Mouse (Mus musculus) cerebellum, postnatal 4 days (tissue): ENCODE results near the gene Slco4a1.

Experiments used
- DNase-seq, 2 experiments: peaks; one replicate each; pipeline ENCODE4 v3.0.0; 2022; ENCODE audit warnings: low spot score in 2 of 2, mixed read lengths in 1 of 2

Slco4a1 gene

DNA sequence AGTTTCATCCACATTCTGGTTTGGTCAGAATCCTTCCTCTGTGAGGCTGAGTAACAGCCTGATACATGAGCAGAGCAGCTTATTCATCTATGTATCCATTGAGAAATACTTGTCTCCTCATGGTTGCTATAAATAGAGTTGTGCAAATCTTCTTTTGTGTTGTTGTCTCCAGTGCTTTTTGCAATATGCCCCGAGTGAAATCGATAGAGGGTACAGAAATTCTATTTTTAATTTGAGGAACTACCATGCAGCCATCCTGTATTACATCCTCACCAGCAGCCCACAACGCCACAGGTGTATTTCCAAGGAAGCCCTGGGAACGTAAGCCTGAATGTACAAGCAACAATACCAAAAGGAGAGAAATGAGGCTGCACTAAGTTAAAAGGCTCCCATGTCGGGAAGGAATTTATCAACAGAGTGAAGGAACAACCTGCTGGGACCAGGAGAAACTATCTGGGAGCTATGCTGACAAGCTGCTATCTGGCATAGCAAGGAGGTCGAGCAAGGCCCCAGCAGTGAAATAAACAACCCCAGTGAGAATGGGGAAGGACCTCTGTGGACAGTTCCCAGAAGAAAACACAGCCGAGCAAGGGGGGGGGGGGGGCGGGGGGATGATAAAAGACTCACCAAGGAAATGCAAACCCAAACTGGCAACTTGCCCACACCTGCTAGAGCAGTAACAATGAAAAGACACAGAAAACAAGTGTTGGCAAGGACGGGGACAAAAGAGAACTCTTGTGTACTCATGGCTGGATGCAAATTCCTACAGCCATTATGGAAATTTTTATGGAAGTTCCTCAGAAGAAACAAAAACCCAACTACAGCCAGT, 10.9 kb upstream of the Slco4a1 start:
- no peak for DNase-seq

DNA sequence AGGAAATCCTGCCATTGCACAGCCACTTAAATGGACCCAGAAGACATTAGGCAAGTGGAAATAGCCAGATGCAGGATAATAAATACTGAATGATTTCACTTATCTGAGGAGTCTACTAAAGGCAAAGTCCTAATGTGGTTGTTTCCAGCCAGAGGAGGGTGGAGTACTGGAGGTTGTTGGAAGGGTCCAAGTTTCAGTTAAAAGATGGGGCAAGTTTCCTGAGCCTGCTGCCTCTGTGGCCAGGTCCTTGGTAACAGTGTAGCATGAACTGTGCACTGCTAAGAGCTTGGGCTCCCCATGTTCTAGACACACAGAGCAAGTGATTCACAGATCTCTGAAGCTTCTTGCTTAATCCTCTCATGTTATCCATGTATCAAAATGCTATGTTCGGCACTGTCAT, 10.1 kb upstream of the Slco4a1 start:
- DNase-seq = no peak

DNA sequence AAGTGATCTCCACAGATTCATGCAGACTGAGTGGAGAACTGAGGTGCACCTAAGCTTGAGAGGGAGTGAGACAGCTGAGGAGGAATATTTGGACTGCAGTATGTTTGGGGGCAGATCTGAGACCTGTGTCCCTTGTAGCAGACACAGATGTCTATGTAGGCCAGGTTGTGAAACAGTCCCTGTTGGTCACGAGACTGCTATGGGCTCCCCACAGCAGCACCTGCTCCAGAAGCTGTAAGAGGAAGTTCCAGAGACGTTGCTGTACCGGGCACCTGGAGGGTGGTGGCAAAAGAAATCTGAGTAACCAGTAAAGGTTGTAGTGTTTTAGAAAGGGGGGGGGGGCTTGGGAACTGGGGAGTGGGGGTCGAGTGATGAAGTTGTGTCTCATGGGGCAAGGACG, 7.0 kb upstream of the Slco4a1 start:
- no peak for DNase-seq

DNA sequence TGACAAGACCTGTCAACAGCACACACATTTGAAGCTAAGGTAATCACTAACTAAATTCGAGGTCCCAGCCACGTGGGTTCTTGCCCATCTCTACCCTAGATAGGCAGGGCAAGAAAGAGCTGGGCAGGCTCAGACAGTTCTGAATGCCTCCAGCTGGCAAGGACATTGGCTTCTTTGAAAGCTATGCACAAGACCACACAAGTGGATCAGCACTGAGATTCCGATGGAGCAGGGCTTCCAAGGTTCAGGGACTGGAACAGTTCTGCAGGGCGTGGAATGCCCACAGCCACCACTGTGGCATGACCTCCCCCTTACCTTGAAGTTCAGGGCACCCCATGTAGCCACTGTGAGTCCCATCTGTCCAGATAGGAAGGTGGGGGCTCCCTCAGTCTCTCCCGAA, 5.5 kb upstream of the Slco4a1 start:
- no peak for DNase-seq

DNA sequence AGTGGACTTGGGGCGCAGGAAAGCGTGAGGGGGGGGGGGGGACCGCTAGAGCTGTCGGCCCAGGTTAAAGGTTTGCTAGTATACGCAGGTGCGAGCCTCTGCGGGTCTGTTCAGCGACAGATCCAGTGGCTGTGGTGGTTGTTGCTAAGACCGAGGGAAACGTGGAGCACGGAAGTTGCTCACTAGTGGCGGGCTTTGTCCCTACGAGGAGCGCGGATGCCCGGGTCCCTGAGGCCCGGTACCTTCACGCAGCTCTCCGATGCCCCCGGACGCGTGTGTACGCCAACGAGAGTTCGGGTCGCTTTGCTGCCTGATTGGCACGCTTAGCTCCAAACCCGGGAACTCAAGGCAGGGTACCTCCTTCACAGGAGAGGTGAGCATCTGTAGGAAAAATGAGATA, 660 bp downstream of the Slco4a1 start:
- DNase-seq = no peak

DNA sequence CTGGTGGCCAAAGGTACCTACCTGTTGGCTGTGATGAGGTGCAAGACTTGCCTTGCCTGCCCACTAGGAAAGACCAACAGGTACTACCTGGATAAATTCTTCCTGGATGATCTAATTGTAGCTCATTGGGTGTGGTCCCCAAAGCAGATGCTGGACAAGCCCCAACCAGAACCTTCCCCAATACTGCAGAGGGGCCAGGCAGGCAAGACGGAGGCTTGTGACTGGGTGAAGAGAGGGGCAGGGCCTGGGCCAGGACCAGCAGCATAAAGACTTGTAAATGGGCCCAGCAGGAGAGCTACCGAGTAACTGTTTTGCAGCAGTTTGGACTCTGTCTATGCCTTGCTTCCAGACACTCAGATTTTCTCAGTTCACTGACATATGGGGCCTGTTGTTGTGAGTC, 1.6 kb downstream of the Slco4a1 start:
- no peak for DNase-seq

DNA sequence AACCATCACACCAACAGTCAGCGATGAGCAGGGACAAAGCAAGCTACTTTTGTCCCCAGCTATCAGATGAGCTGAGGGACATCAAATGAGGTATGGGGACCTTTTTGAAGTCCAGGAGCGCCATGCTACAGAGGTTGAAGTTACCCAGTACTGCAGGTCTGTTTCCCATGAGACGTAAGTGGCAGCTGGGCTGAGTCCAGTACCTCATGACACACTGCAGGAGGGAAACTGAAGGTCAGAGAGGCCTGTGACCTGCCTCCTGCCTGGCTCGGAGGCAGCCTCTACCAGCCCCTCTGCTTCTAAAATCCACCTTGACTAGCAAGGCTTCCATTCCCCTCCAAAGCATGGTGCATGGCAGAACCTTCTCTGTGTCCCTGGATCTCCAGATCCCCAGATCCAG, 3.4 kb downstream of the Slco4a1 start:
- no peak for DNase-seq

DNA sequence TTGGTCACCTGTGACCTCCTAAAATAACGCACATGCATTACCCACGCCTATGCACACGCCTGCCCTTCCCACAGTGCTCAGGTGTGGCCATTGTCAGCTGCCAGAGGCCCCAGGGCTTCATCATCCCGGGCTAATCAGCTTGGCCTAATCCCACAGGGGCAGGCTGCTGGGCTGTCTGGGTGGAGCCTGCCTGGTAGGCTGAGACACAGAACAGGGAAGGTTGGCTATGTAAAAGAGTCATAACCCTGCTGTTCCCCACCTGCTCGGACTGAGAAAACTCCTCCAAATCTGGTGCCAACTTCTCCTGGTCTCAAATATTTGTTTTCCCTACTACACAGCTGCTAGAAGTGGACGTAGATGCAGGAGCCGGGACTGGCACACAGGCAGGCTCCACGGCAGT, 4.8 kb downstream of the Slco4a1 start:
- DNase-seq = no peak

DNA sequence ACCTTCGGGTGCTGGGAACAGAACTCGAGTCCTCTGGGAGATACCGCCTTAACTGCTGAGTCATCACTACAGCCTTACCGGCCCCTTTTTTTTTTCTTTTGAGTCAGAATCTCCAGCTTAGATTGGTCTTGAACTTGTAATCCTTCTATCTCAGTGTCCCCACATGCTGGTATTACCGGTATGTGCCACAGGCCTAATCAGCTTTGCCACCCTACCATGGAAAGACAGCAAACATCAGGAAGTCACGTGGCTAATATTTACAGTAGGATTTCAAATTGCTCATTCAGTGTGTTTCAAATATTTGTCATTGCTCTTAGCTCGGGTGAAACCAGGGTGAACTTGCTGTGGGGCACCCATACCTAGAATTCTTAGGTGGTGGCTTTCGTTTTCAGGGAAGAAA, 6.5 kb downstream of the Slco4a1 start:
- DNase-seq = no peak

DNA sequence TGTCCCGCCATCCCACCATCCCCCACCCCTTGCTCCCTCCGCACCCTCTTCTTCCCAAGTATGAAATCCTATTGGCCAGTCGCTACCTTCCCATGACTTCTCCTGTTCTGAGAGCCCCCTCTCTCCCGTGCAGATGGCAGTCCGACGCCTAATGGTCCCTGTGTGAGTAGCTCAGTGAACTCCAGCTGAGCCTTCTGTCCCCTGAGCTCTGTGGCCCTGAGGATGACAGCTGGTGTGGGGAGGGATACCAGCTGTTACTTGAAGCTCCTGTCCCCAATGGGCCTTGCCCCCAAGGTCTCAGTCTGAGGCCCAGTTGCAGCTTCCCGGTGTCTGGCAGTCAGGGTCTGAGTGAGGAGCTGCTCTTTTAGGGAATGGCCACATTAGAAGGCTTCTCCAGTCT, 10.5 kb downstream of the Slco4a1 start:
- DNase-seq = no peak

DNA sequence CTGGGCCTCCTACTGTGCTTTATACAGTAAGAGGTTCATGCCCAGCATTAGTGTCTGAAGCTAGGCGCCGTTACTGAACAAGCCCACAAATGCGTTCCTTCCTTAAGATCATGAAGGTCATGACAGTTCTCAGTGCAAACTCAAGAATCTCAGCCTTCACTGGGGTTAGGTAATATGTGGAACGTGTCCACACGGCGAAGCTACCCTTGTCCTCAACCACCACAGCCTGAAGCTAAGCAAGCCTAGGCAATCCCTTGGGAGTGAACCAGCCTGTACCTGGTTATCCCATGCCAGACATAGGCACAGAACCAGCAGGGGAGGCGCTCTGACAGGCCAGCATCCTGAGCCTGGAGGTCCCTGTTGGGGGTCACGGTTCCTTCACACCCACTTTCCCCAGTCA, 12.8 kb downstream of the Slco4a1 start:
- no peak for DNase-seq

DNA sequence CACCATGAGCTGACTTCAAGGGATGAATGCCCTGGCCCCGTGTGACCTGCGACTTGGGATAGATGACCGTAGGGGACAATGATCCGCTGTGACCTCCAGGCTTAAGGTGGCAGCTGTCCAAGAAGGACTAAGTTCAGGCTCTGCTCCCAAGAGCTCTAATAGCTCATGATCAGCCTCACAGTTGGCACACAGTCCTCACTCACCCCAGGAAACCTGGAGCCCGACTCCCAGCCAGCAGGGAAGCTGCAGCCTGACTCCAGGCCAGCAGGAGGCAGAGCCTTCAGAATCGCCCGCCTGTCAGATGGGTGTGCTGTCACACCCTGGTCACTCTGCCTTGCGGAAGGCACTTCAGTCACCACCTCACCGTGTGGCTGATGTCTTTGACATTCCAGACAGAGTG, 13.7 kb downstream of the Slco4a1 start:
- no peak for DNase-seq

DNA sequence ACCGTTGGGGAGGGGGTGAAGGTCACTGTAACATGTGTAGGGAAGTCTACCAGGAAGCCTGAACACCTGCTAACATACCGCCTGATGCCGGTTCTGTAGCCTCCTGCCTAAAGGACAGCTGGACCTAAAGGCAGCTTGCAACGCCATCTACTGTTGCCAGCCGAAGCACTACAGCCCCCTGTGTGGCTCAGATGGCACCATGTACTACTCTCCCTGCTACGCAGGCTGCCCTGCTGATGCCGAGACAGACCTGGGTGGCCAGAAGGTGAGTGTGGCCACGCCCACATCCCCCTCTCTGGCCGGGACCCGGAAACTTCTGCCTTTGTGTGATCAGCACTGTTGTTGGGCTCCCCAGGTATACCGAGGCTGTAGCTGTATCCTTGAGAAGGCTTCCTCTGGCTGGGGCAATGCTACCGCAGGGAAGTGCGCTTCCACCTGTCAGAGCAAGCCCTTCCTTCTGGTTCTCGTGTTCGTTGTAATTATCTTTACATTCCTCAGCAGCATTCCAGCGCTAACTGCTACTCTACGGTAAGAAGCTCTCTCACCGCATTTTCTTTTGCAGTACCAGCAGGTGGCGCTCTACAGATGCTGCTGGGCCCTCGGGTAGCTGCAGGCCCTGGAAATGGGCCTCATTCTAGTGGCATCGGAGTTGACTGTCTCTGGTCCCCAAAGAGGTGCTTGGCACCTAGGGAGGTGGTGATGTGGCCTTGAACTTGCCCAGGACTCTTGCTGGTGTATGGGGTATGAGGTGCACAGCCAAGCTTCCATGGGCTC, 16.4 kb downstream of the Slco4a1 start:
- peak in 1 of 2 experiments; percentile 47 for DNase-seq

DNA sequence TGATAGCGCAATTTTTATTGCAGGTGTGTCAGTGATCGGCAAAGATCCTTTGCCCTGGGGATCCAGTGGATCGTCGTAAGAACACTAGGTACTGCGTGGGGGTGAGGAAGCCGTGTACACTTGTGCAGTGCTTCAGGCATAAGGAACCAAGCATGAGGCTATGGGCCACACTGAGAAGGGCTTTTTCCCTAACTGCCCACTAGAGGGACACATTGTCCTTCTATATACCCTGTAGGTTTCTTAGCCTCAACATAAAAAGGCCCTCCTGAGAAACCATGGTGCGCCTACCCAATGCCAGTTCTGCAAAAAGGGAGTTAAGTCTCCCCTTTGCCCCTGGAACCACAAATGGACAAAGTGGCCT, 17.0 kb downstream of the Slco4a1 start:
- DNase-seq = peak in 1 of 2 experiments; percentile 58

DNA sequence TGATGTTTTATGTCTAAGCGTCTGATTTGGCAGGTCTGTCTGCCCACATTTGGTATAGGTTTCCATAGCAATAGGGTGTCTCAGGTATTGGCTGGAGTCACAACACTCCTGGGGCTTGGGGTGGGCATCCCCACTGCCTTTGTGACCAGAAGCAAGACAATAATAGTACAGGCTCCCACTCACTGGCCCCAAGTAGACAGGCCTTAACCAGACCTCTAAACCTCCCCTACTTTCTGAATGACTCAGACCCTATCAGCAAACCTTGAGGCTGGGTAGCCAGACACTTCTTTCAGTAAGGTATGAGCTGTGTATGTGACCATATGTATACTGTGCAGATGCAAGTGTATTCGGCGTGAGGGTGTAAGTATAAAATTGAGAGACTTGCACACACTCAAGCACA, 18.8 kb downstream of the Slco4a1 start:
- DNase-seq = no peak

DNA sequence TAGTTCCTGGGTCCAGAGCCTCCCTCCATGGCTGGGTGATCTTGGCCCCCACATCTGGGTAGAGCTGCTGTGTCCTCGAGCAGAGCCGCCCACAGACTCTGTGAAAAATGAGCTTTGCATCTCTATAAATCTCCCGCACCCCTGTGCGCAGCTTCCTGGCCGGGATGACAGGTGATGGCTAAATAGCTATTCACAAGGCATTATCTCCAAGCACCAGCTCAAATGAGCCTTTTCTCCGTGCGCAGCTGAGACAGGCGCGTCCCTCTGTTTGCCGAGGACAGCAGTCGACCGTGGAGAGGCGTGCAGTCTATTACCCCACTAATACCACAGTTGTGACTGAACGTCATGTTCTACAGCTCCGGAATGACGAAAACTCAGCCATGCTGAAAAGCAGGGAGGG, 26.2 kb downstream of the Slco4a1 start:
- no peak for DNase-seq

DNA sequence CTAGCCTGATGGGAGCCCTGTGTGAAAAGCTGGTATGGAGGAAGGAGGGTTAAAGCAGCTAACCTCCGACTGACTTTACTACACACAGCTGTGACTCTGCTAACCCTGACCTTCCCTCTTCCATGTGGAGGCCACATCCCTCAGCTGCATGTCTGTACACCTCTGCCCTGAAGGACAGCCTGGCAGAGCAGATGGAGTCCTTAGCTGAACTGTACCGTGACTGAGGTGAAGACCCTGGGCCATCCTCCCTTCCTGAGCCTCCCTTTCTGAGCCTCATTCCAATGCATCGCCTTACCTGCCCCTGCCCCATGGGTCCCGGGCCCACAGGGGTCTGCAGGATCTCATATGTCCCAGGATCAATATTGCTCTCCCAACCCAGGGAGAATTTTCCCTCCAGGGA, 28.8 kb downstream of the Slco4a1 start:
- no peak for DNase-seq

DNA sequence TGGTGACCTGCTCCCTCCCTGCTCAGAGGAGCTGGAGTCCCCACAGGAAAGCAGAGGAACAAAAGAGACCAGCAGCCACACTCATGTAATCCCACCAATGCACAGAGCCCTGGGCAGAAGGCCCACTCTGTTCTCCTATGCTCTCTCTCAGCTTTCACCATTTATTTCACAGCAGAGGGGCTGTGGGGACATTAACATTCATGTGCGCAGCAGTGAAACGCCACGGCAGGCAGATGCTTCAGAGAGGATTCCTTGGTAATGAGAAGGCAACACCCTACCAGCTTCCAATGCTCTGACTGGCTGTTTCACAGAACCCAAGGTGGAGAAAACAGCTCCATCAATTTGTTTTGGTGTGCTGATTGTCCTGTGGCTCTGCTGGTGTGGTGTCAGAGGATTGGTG, 29.3 kb downstream of the Slco4a1 start:
- DNase-seq = no peak

DNA sequence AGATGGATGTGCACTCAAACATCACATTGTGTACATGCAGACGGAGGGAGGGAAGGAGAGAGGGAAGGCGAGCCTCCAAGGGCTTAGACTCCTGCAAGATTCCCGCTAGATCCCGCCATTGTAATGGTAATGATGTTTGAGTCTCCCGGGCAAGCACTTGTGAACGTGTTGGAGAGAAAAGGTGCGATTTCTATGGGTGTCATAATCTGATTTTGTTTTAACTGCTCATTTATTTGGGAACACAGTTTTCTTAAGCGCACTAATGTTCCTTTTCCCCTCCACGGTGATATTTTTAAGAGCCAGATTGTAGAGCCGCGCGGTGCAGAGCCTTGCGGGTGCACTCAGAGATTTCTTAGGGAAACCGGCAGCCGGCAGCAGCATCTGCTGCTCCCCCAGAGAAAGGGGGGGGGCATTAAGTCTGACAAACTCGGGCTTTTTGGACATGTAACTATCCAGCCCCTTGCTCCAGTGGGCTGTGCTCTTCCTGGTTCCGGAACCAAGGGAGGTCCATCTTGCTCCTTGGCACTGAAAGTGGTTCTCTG, 32.2 kb downstream of the Slco4a1 start:
- no peak for DNase-seq

DNA sequence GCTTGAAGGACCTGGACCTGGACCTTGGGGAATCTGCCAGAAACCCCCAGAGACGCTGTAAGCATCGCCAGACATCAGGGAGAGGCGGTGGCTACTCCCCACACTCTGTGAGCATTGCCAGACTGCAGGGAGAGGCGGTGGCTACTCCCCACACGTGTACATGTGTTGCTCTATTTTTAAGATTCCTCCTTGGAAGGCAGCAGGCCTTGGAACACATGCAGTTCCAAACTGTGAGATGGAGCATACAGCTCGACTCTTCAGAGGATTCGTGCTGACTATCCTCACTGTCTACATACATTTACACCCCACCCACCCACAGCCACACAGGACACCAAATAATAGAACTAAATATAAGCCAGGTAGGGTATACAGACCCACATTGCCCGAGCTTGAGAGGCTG, 39.9 kb downstream of the Slco4a1 start:
- DNase-seq = no peak

DNA sequence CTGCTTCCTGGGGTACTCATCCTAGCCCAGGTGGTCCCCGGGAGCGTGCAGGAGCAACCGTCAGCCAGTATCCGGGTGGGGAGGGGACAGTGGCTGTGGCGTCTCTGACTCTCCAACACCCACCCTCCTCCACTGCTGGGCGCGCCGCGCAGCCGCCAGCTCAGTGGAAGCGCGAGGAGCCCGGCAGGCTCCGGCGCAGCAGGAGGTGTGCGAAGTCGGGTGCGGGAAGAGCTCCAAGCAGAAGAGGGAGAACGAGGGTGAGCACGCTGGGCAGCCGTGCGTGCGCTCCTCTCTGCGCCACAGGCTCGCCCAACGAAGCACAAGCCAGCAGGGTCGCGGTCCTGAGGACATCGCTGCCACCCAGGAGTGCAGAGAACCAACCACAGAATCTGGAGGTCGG, 43.7 kb downstream of the Slco4a1 start, which contains the start of gene Ntsr1:
Gene Ntsr1 (plus strand): TSS at position 236 of the 400 bp plus-strand sequence.
- DNase-seq = peak in 1 of 2 experiments; percentile 30

DNA sequence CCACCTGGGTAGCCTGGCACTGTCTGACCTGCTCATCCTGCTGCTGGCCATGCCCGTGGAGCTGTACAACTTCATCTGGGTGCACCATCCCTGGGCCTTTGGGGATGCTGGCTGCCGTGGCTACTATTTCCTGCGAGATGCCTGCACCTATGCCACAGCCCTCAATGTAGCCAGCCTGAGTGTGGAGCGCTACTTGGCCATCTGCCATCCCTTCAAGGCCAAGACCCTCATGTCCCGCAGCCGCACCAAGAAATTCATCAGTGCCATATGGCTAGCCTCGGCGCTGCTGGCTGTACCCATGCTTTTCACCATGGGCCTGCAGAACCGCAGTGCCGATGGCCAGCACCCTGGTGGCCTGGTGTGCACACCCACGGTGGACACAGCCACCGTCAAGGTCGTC, 44.7 kb downstream of the Slco4a1 start:
- peak in 1 of 2 experiments; percentile 57 for DNase-seq
